Mouse (Mus musculus) intestine, embryonic 15.5 days (tissue): Measurements from ENCODE around the gene Tenm4. TPM values are rescaled to one million over a fixed set of nuclear protein-coding genes. Genes with fewer than 3 reads are reported as not detected.

ENCODE experiments used
- ATAC-seq: fragments of 200-750 bp; cut with Nextera tagmentation; 2 replicates; pipeline ENCODE4 v1.8.0; 2017; ENCODE audit warnings: moderate TSS enrichment, moderate library complexity
- H3K27ac ChIP-seq: fragments of 300-500 bp; sonication (generic); 2 replicates; pipeline ENCODE4 v1.5.1; 2015; ENCODE audit warnings: mild to moderate bottlenecking, inconsistent platforms
- H3K27me3 ChIP-seq: fragments of 300-500 bp; sonication (generic); replicated peaks from 2 replicates; pipeline ENCODE4 v1.6.1; 2015; ENCODE audit warnings: inconsistent platforms
- H3K36me3 ChIP-seq: fragments of 300-500 bp; sonication (generic); 2 replicates; pipeline ENCODE4 v1.6.1; 2015; ENCODE audit warnings: inconsistent platforms
- H3K4me1 ChIP-seq: fragments of 300-500 bp; sonication (generic); replicated peaks from 2 replicates; pipeline ENCODE4 v1.6.1; 2015; ENCODE audit warnings: inconsistent platforms
- H3K4me2 ChIP-seq: fragments of 300-500 bp; sonication (generic); replicated peaks from 2 replicates; pipeline ENCODE4 v1.6.1; 2015; ENCODE audit warnings: mild to moderate bottlenecking, inconsistent platforms
- H3K4me3 ChIP-seq: fragments of 300-500 bp; sonication (generic); replicated peaks from 2 replicates; pipeline ENCODE4 v1.5.1; 2015; ENCODE audit warnings: inconsistent platforms
- H3K9ac ChIP-seq: fragments of 300-500 bp; sonication (generic); 2 replicates; pipeline ENCODE4 v1.6.1; 2015; ENCODE audit warnings: inconsistent platforms
- H3K9me3 ChIP-seq: fragments of 300-500 bp; sonication (generic); 2 replicates; pipeline ENCODE4 v1.6.1; 2016; ENCODE audit warnings: inconsistent platforms
- WGBS: fragments of 180-500 bp; shearing (Covaris S2); methylation state at CpG from one replicate; pipeline ENCODE4 v1.1.7; 2015; 5-methylcytosine and 5-hydroxymethylcytosine counted together
- polyA plus RNA-seq: library from polyadenylated mRNA; unstranded; fragments of >200 nt; fragmentation: Nextera tagmentation; extraction: Ambion mirVana; gene quantifications from 2 replicates; pipeline ENCODE4 v1.2.1, GENCODE M21; 2015

The Tenm4 gene
- polyA plus RNA-seq, 1 experiment from 2014 or later = 22.0 TPM

DNA sequence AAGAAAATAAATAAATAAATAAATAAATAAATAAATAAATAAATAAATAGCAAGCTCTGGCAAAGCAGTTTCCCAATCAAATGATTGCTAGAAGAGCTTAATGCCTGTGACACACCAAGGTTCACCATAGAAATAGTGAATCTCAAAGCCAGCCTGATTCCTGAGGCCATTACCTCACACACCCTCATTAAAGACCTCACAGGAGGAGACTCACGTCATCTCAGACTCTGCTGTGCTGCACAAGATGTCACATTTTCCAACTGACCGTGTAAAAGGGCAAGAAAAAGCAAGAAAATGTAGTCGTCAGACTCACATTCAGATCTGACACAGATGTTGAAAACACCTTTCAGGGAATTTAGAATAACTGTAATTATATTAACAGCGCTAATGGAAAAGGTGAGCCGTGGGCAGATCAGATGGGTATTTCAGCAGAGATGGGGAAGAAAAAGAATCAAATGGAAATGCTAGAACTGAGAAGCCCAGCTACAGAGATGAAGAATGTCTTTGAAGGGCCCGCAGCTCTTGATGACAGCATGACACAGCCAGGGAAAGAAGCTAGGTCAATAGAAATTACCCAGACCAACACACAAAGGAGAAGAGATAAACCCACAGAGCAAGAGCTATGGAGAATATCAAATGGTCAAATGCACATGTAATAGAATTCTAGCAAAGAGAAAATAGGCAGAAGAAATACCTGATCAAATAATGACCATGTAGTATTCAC lies 709.3 kb downstream of the Tenm4 start:
- H3K4me1 ChIP-seq = no peaks in the 10 kb centered on the region
- H3K9ac ChIP-seq = no peak overlapping the region
- no peak overlapping the region for H3K27ac ChIP-seq
- no peak for ATAC-seq
- 88% methylated on average over 6 of the region's 6 CpGs for WGBS
- H3K9me3 ChIP-seq = no peaks in the 10 kb centered on the region
- no peak overlapping the region for H3K4me3 ChIP-seq
- no peak overlapping the region for H3K4me2 ChIP-seq
- H3K27me3 ChIP-seq = no peaks in the 10 kb centered on the region
- H3K36me3 ChIP-seq = no peaks in the 10 kb centered on the region; the same call in 1 of the 2 replicates

DNA sequence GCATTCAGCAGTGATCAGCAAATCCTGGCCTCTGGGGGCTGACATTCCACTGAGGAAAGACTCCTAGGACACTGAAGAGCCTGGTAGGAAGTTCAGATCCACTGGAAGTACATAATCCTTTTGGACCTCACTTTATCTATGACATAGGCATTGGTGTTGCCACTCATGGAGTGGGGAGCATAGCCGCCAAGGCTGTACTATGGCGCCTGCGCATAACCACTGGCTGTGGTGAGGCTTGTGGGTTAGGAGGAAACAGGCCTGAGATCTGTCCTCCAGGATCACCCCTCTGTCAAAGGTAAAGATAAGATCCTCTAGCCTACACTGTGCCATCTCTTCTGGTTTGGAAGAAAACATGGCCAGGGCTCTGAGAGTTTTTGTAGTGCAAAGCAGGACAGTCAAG lies 712.3 kb downstream of the Tenm4 start:
- Histone ChIP-seq H3K4me2 (no peak overlapping the region), H3K27me3 (no peaks in the 10 kb centered on the region), H3K27ac (no peak overlapping the region), H3K4me1 (no peaks in the 10 kb centered on the region), H3K9me3 (no peaks in the 10 kb centered on the region), H3K4me3 (no peak overlapping the region), H3K9ac (no peak overlapping the region), H3K36me3 (no peaks in the 10 kb centered on the region; the same call in 1 of the 2 replicates)
- 87% methylated on average over 3 of the region's 3 CpGs for WGBS
- no peak for ATAC-seq

DNA sequence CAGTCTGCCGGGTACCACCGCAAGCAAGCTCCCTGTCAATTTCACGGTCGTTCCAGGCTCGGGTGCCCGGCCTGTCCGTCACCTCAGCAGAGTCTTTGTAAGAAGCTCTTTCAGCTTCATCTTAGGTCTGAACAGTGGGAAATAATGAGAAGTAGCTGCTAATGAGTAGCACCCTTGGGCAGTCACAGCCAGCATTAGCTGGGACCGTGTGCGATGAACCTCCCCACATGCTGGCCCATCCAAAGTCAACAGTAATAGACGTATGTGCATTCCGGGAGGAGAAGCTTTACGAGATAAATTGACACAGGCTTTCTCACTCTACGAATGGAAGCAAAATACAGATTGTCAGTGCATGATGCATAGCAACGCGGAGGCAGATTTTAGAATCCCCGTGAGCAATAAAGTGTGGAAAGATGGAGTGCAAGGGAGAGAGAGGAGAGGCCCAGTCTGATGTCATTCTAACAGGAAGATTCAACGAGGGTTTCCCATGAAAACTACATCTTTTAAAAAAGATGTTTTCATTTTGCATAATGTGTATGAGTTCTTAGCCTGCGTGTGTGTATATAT lies 716.1 kb downstream of the Tenm4 start:
- no peaks in the 10 kb centered on the region for H3K27me3 ChIP-seq
- no peak overlapping the region for H3K4me2 ChIP-seq
- no peaks in the 10 kb centered on the region for H3K36me3 ChIP-seq
- 85% methylated on average over 18 of the region's 18 CpGs for WGBS
- H3K4me3 ChIP-seq = no peak overlapping the region
- ATAC-seq = no peak
- H3K4me1 ChIP-seq = peaks cover 2% of the 10 kb centered on the region; the same call in 1 of the 2 replicates
- no peaks in the 10 kb centered on the region for H3K9me3 ChIP-seq
- no peak overlapping the region for H3K9ac ChIP-seq
- H3K27ac ChIP-seq = no peak overlapping the region

GRCm38 (mm10) chr7:96889061-96890034 lies 718.3 kb downstream of the Tenm4 start:
- H3K4me1 ChIP-seq = peaks cover 2% of the 10 kb centered on the region; the same call in 1 of the 2 replicates
- no peak for ATAC-seq
- H3K4me3 ChIP-seq = no peak overlapping the region
- no peaks in the 10 kb centered on the region; the same call in 1 of the 2 replicates for H3K36me3 ChIP-seq
- H3K27ac ChIP-seq = no peak overlapping the region
- H3K4me2 ChIP-seq = no peak overlapping the region
- no peaks in the 10 kb centered on the region for H3K27me3 ChIP-seq
- H3K9ac ChIP-seq = no peak overlapping the region
- WGBS = 88% methylated on average over 18 of the region's 18 CpGs
- no peaks in the 10 kb centered on the region for H3K9me3 ChIP-seq

DNA sequence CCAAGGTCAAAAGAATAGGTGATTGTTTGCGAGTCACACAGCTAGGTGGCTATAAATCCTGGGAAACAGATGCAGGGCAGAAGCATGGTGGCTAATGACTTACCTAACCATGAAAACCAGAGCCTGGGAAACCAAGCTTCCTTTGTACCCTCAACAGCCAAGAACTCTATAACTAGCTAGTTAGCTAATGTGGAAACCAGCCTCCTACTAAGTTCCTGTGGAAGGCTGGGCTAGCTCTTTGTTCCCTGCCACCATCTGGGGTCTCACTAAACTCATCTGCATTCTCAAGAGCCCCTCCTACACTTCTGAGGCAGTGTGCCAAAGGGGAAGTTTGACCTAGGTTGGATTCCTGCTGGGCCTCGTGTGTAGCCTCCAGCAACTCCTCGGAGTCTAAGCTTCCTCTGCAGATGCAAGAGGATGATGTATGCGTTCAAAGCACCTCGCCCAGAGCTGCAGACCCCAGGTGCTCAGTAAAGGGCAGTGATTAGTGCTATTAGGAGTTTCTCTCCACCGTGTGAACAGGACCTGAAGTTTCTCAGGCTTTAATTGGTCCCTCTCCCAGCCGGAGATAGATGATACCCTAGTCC lies 719.1 kb downstream of the Tenm4 start:
- no peak for ATAC-seq
- WGBS = 47% methylated on average over 7 of the region's 7 CpGs
- no peaks in the 10 kb centered on the region for H3K9me3 ChIP-seq

DNA sequence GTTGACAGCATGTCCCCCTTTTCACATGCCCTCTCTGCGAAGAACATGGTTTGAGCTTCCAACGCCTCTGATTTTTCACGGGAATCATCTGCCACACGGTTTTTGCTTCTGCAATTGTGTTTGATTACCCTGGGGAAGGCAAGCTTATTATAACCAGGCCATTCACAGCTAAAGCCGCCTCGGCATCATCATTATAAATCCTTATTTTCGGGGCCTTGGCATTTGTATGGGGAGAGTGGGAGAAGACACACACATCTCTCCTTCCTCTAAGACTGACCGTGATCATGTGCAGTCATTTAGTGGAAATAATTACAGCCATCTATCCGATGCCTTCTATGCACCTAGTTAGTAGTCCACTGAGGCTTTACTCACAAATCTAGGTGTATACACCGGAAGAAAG lies 719.9 kb downstream of the Tenm4 start:
- Histone ChIP-seq H3K9ac (no peak overlapping the region), H3K27ac (no peak overlapping the region), H3K4me3 (no peak overlapping the region), H3K36me3 (peaks cover 6% of the 10 kb centered on the region; the same call in 1 of the 2 replicates), H3K4me1 (peaks cover 2% of the 10 kb centered on the region; the same call in 1 of the 2 replicates), H3K9me3 (no peaks in the 10 kb centered on the region), H3K4me2 (no peak overlapping the region), H3K27me3 (no peaks in the 10 kb centered on the region)
- WGBS = 89% methylated on average over 10 of the region's 10 CpGs
- ATAC-seq = no peak

More for the DNA sequence above, 719.1 kb downstream of the Tenm4 start:
- H3K4me1 ChIP-seq = peaks cover 2% of the 10 kb centered on the region; the same call in 1 of the 2 replicates
- no peak overlapping the region for H3K27ac ChIP-seq
- no peaks in the 10 kb centered on the region; the same call in 1 of the 2 replicates for H3K36me3 ChIP-seq
- H3K4me3 ChIP-seq = no peak overlapping the region
- no peak overlapping the region for H3K4me2 ChIP-seq
- H3K9ac ChIP-seq = no peak overlapping the region
- no peaks in the 10 kb centered on the region for H3K27me3 ChIP-seq

- H3K9me3 ChIP-seq = no peaks in the 10 kb centered on the region
- no peak overlapping the region for H3K4me3 ChIP-seq
- H3K4me1 ChIP-seq = no peaks in the 10 kb centered on the region; the same call in 1 of the 2 replicates
- H3K36me3 ChIP-seq = peaks cover 6% of the 10 kb centered on the region; the same call in 1 of the 2 replicates
- WGBS = 35% methylated on average over 10 of the region's 10 CpGs
- ATAC-seq = no peak
- H3K27me3 ChIP-seq = no peaks in the 10 kb centered on the region
- no peak overlapping the region for H3K4me2 ChIP-seq
- H3K27ac ChIP-seq = no peak overlapping the region
- H3K9ac ChIP-seq = no peak overlapping the region
Measured at GRCm38 (mm10) chr7:96899036-96899569, 728.1 kb downstream of the Tenm4 start.

DNA sequence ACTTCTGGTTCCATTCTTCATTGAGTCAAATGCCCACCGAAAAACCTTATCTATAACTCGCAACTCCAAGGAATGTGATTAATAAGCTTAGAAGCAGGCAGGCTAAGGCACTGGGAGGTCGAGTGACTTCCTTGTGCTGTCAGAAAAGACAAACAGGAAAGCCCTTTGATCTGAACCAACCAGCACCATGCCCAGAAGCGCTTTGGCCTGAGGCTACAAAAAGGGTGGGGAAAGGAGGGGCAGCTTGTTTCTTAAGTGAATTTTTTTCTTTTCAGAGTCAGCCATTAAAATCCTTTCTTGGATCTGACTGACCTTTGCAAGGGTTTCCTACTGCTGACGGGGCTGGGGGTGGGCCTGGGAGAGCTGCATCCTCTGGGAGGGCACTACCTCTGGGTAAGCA lies 731.1 kb downstream of the Tenm4 start:
- WGBS = 38% methylated on average over 5 of the region's 5 CpGs
- Histone ChIP-seq H3K4me3 (no peak overlapping the region), H3K4me2 (no peak overlapping the region), H3K36me3 (no peaks in the 10 kb centered on the region), H3K9ac (no peak overlapping the region), H3K27me3 (no peaks in the 10 kb centered on the region), H3K27ac (no peak overlapping the region), H3K9me3 (no peaks in the 10 kb centered on the region), H3K4me1 (no peaks in the 10 kb centered on the region; the same call in 1 of the 2 replicates)
- ATAC-seq = peak; percentile 46; the same call in 1 of the 2 replicates

- ATAC-seq = peak; percentile 66
- no peaks in the 10 kb centered on the region for H3K27me3 ChIP-seq
- WGBS = 73% methylated on average over 17 of the region's 17 CpGs
Measured at GRCm38 (mm10) chr7:96903088-96903985, 732.3 kb downstream of the Tenm4 start.

DNA sequence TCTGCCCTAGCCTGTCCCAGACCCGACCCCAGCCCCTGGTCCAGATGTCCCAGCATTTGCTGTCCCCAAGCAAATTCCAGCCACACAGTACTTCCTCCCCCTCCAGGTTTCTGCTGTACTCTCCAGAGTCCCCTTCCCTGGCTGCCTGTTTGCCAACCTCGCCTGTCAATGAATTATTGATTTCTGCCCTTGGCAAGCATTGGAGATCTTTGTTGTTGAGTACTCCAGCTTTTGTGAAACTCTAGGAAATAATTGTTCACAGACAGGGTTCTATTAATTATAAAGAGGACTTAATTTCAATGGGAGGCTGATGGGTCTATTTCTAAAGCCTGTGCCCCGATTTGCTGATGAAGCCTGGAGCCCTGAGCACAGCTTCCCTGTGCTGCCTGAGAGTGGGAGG lies 733.4 kb downstream of the Tenm4 start:
- no peak for ATAC-seq
- no peaks in the 10 kb centered on the region for H3K9me3 ChIP-seq
- 54% methylated on average over 3 of the region's 3 CpGs for WGBS
- H3K4me3 ChIP-seq = no peak overlapping the region
- no peak overlapping the region for H3K27ac ChIP-seq
- H3K9ac ChIP-seq = no peak overlapping the region
- H3K36me3 ChIP-seq = no peaks in the 10 kb centered on the region; the same call in 1 of the 2 replicates
- no peaks in the 10 kb centered on the region for H3K27me3 ChIP-seq
- H3K4me2 ChIP-seq = no peak overlapping the region
- H3K4me1 ChIP-seq = no peaks in the 10 kb centered on the region; the same call in 1 of the 2 replicates

More at GRCm38 (mm10) chr7:96903088-96903985, 732.3 kb downstream of the Tenm4 start:
- no peaks in the 10 kb centered on the region; the same call in 1 of the 2 replicates for H3K36me3 ChIP-seq
- H3K4me3 ChIP-seq = no peak overlapping the region
- no peaks in the 10 kb centered on the region for H3K9me3 ChIP-seq
- no peak overlapping the region for H3K9ac ChIP-seq
- no peak overlapping the region for H3K27ac ChIP-seq
- no peaks in the 10 kb centered on the region; the same call in 1 of the 2 replicates for H3K4me1 ChIP-seq
- peak overlapping the region; percentile 28 for H3K4me2 ChIP-seq

DNA sequence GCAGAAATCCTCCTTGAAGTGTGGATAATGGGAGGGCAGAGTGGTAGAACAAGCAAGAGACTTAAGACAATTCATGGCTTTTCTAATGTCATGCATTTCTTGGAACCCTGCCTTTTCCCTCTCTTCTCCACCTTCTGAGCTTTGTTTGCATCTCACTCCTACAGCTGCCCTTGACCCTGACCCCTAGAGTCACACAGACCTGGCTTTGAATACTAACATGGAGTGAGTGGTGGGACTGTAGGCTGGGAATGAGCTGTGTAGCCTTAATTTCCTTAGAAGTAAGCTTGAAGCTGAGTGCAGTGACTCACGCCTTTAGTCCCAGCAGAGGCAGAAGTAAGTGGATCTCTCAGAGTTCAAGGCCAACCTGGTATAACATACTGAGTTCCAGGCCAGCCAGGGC lies 733.9 kb downstream of the Tenm4 start:
- no peak overlapping the region for H3K27ac ChIP-seq
- ATAC-seq = no peak
- H3K9ac ChIP-seq = no peak overlapping the region
- H3K4me2 ChIP-seq = no peak overlapping the region
- WGBS = 78% methylated on average over 1 of the region's 1 CpGs
- H3K9me3 ChIP-seq = no peaks in the 10 kb centered on the region
- H3K36me3 ChIP-seq = no peaks in the 10 kb centered on the region; the same call in 1 of the 2 replicates
- no peaks in the 10 kb centered on the region for H3K27me3 ChIP-seq
- no peak overlapping the region for H3K4me3 ChIP-seq
- H3K4me1 ChIP-seq = no peaks in the 10 kb centered on the region; the same call in 1 of the 2 replicates
